Mouse (Mus musculus): ENCODE results near the gene Tcf7l2.

The Tcf7l2 gene

GRCm38 (mm10) chr19:55793029-55793428 is 51.4 kb downstream of the Tcf7l2 start:
- peak; percentile 36 for DNase-seq (ENCODE audit: low read depth, low spot score)

GRCm38 (mm10) chr19:55794194-55794945 is 52.8 kb downstream of the Tcf7l2 start:
- DNase-seq (ENCODE audit: low read depth, low spot score) = no peak

GRCm38 (mm10) chr19:55794946-55795340 is 53.3 kb downstream of the Tcf7l2 start:
- no peak for DNase-seq (ENCODE audit: low read depth, low spot score)

DNA sequence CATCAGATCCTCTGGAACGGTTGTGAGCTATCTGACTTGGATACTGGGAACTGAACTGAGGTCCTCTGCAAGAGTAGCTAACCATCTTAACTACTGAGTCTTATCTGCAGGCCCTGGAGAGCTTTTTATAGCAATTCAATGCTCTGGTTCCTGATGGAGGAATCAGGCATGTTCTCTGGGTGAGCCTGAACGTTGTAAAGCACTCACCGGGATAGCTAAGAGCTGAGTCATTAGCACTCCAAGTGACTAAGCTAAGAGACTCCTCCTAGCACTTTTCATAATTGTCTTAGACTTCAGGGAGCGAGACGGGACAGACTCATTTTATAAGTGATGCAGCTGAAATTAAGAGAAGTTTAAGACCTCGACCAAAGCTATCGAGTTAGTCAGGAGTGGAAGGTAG is 53.7 kb downstream of the Tcf7l2 start:
- no peak for DNase-seq (ENCODE audit: low read depth, low spot score)

DNA sequence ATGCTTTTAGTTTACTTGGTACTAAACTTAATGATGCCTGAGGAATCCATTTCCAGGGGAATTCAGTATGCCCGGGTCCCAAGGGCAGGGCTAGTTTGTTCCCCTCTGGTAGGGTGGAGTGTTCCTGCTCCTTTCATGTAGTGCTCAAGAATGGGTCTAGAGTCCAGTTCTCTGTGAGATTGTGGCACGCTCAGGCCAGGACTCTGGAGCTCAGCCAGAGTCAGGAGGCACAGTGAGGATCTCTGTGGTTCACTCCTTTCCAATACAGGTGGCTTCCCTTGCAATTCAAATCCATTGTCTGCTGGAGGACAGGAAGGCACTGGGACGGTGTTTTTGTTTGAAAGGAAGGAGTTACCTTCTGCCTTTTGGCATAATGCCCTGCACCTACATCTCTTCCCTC is 56.2 kb downstream of the Tcf7l2 start:
- DNase-seq (ENCODE audit: low read depth, low spot score) = no peak

DNA sequence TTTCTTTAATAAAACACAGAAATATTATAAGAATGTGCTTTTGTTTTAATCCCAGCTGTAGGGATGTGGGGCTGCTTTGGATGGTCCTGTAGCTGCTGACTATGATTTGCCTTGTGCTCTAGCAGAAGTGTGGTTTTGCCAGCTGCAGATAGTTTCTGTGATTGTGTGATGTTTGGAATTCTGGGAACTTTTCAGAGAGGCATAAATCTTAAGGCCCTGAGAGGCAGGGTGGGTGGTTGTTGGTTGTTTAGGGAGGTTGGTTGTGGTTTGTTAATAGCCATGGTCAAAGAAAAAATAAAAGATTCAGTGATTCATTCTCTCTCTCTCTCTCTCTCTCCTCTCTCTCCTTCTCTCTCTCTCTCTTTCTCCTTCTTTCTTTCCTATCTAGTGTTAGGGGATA is 57.8 kb downstream of the Tcf7l2 start:
- DNase-seq (ENCODE audit: low read depth, low spot score) = no peak

DNA sequence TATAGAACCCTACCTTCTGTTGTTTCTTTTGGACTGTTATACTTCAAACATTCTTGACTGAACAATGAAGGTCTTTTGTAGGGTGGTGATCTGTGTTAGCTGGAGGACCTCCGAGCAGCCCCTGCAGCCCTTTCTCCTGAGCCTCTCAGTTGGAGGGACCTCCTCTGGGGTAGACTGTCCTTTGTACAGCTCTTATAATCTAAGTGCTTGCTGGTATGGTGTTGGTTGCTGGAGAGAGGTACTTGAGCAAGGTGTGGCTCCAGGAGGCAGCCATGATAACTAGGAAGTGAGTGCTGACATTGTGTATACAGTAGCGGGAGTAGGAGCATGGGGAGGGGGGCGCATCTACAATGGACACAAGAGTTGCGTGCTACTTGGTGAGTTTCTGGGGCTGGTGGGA is 58.4 kb downstream of the Tcf7l2 start:
- no peak for DNase-seq (ENCODE audit: low read depth, low spot score)

DNA sequence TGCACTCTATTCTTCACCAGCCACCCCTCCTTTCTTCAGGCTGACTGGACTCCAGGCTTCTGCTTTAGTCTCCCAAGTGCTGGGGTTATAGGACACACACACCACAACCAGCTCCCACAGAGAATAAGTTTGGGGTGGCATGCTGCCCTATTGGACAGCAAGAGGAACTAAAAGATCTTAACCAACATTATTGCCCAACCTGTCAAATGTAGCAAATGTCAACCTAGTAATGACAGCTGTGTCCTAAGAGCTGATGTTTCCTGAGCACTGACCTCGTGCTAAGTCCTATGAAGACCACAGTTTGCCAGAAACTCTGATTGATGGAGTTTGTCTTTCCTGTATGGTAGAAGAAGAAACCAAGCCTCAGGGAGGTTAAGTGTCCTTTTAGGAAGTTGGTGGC is 61.5 kb downstream of the Tcf7l2 start:
- no peak for DNase-seq (ENCODE audit: low read depth, low spot score)

DNA sequence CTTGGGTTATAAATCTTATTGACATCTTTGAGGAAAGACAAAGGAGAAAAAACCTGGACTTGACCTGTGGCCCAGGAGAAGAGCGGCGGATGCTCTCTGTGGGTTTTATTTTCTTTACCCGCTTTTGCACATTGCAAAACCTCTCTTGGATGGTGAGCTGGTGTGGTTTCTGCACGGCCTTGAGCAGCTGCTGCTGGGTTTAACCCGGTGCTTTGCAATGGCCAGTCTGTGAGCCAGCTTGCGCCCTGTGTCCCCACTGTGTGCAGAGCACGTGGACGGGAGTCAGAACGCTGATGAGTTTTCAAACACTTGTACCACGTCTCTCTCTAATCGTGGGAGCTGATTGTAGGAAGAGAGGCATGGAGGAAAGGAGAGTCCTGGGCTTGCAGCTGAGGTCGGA is 62.2 kb downstream of the Tcf7l2 start:
- no peak for DNase-seq (ENCODE audit: low read depth, low spot score)

- DNase-seq (ENCODE audit: low read depth, low spot score) = no peak
These were observed 63.2 kb downstream of the Tcf7l2 start for GRCm38 (mm10) chr19:55804795-55805194.

DNA sequence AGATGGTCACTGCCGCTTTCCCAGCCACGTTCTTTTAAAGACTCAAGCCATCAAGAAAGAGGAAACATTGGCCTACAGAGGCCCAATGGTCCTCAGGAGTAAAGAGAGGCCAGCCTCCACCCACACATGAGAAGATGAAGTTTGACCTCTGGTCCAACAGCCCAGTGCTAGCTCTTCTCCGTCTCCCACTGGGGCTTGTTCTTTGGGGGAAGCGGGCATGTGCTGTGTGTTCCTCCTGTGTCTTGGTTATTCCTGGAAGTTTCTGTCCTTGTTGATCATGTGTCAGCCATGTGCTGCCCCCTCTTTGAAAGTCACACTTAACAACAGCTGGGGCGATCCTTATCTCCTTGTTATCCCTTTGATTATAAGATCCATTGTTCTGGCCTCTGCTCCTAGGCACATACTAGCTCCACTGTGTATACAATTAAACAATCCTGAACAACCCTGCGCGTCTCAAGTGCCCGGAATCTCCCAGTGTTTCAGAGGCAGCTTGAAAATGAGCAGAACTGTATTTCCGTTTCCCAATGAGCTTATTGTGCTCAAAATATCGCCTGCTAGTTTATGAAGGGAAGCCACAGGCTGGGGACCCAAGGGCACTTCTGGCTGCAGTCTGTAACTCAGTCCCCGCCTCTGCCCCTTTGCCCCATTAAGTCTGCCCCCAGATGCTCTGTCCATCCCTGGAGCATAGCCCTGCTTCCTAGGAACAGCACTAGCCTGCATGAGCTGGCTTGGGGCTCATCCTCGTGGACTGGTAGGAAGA is 65.0 kb downstream of the Tcf7l2 start:
- no peak for DNase-seq (ENCODE audit: low read depth, low spot score)

DNA sequence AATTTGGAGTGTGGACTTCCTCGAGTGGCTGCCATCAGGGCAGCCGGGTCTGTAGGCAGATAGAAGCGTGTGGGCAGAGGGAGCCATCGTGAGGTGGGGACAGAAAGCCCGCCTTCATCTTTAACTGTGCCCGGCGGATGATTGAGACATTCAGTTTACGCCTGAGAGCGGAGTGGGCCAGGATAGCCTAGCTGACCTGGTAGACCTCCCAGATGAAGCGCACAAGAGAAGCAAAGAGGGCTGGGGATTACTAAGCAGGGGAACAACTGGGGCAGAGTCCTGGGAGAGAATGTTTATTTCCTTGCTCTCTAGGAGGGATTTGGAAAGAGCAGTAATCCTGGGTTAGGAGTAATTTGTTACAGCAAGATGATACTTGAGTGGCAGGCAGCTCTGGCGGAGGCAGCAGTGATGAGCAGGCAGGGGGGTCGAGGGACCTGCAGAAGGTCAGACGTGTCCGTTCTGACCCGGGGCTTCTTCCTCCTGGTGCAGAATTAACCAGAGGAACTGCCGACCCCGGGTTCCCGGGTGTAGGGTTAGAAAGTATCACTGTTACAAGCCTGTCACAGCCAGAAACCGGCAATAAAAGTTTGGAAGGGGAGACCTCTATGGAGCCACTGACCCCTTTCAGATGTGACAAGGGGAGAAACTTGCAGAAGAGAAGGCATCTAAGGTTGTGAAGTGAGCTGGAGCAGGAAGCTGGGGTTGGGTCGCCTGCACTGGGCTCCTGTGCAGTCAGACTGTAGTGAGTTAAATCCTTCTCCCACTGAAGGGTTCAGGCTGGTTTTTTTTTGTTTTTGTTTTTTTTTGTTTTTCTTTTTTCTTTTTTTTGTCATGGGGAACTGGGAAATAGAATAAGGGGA is 65.8 kb downstream of the Tcf7l2 start:
- no peak for DNase-seq (ENCODE audit: low read depth, low spot score)

- DNase-seq (ENCODE audit: low read depth, low spot score) = no peak
These were observed 66.7 kb downstream of the Tcf7l2 start for GRCm38 (mm10) chr19:55808304-55808703.

GRCm38 (mm10) chr19:55809539-55809938 is 67.9 kb downstream of the Tcf7l2 start:
- no peak for DNase-seq (ENCODE audit: low read depth, low spot score)

- no peak for DNase-seq (ENCODE audit: low read depth, low spot score)
These were observed 70.6 kb downstream of the Tcf7l2 start for GRCm38 (mm10) chr19:55812236-55812635.

- no peak for DNase-seq (ENCODE audit: low read depth, low spot score)
These were observed 73.6 kb downstream of the Tcf7l2 start for GRCm38 (mm10) chr19:55815010-55815790.

- no peak for DNase-seq (ENCODE audit: low read depth, low spot score)
These were observed 75.4 kb downstream of the Tcf7l2 start for GRCm38 (mm10) chr19:55816974-55817373.

- DNase-seq (ENCODE audit: low read depth, low spot score) = no peak
These were observed 78.6 kb downstream of the Tcf7l2 start for GRCm38 (mm10) chr19:55820202-55820601.

DNA sequence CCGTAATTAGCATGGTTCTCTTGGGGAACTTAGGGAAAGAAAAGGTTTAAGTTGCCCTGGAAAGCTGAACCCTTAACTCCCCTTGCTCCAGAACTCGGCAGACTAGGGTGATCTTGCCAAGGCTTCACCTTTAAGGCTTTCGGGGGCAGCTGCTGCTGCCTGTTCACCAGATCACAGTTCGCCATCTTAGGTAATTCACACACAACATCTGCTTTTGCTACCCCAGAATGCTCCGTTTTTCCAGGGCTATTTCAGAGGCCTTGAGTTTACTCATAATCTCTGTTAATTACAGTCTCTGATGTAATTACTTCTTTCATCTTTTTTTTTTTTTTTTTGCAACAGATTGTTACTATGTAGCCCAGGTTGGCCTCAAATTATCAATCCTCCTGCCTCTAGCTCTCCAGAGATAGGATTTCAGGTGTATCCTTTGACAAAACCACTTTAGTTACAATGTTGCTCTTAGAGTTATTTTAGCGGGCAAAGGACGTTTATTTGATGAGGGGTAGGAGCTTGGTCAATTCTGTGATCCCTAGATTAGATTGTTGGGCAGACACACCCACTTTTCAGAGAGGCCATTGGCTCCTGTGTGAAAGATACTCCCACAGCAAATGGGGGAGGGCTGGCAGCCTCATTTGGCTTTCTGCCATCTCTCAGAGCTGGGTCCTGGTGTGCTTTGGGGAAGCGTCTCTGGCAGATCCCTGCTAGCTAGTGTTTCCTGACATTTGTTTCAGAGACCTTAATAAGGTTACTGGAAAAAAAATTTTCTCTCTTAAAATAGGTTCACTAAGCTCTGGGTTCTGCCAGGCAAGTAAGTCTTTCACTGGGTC is 83.6 kb downstream of the Tcf7l2 start:
- no peak for DNase-seq (ENCODE audit: low read depth, low spot score)

DNA sequence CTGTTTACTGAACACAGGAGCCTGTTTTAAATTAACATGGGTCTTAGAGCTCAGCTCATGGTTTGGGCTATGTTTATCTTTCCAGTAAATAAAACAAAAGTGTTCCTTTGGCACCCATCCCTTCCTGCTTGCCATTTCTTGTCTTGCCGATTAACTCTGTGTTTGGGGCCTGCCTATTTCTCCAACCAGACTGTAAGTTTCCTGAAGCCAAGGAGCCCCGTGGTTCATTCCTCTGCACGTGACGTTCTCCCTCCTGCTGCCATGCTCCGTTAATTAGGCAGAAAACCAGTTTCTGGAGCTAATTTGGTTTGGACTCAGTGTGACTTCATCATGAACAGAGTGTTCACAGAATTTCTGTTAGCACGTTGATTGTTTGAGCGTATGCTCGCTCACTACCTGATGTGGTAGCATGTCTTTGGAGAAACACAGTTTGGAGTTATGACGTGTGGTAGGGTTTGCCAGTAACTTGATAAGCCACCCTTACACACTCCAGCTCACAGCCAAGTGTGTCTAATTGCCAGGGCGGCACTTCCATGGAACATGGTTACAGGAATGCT is 84.4 kb downstream of the Tcf7l2 start:
- no peak for DNase-seq (ENCODE audit: low read depth, low spot score)
